Mouse (Mus musculus) lung, postnatal 0 days (tissue): Measurements from ENCODE around the gene Ppp1r13l.

ENCODE experiments used
- CTCF ChIP-seq: IDR thresholded peaks from 2 replicates; pipeline ENCODE4 v1.5.1; 2016; ENCODE audit warnings: antibody characterized with exemption, mild to moderate bottlenecking
- EP300 ChIP-seq: IDR thresholded peaks from 2 replicates; pipeline ENCODE4 v1.6.1; 2016; ENCODE audit warnings: antibody characterized with exemption, mild to moderate bottlenecking, control low read depth

DNA sequence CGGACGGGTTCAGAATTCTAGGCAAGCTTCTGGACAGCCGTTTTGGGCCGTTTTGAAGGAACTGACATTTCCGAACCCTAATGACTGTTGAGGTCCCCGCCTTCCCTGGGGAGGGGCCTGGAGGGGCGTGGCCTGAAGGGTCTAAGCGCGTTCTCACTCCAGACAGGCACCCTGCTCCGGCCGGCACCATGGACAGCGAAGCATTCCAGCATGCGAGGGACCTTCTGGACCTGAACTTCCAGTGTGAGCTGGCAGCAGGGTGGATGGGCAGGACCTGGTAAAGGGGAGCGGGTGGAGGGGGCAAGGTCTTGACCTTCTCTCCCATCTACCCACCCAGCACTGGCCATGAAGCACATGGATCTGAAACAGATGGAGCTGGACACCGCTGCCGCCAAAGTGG, 8.8 kb downstream of the Ppp1r13l start:
- TF ChIP-seq CTCF = no peak
- no peak for TF ChIP-seq EP300
